Mouse (Mus musculus) spleen, postnatal 14 days (tissue): Measurements from ENCODE around the gene Stxbp6.

Source experiments
- DNase-seq, 2 experiments: peaks; one replicate each; pipeline ENCODE4 v3.0.0; 2021 to 2022; ENCODE audit warnings: low spot score in 2 of 2

Stxbp6 gene

GRCm38 (mm10) chr12:44918929-44919328 lies 155.6 kb downstream of the Stxbp6 start:
- no peak for DNase-seq

- DNase-seq = no peak
These were observed 160.7 kb downstream of the Stxbp6 start for GRCm38 (mm10) chr12:44913854-44914253.

DNA sequence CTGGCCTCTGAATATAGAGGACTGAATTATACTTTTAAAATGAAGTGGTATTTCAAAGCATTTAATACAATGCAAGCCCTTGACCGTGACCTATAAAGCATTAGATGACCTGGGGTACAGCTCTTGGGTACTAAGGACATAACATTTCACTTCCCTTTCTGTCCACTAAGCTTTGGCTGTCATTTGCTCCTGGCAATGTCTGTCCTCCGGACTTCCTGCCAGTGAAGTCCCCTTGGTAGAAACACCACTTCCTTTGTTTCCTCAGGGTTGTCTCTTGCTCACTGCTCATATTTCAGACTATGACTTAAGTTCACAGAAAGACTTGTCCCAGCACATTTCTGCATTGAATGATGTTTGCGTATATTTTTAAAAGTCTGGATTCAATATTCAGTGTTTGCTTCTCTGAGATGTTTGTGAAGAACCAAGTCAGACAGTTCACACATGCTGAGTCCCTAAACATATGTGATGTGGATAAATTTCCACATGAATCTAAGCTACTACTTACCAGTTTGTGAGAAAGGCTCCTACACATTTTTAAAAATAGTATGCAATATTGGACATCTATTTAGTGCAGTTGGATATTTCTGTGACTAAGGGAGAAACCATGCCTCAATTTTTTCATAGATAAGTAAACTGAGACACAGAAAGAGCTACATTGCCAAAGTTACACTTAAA lies 166.3 kb downstream of the Stxbp6 start:
- DNase-seq = no peak

- DNase-seq = no peak
These were observed 168.5 kb downstream of the Stxbp6 start for GRCm38 (mm10) chr12:44906001-44906400.

DNA sequence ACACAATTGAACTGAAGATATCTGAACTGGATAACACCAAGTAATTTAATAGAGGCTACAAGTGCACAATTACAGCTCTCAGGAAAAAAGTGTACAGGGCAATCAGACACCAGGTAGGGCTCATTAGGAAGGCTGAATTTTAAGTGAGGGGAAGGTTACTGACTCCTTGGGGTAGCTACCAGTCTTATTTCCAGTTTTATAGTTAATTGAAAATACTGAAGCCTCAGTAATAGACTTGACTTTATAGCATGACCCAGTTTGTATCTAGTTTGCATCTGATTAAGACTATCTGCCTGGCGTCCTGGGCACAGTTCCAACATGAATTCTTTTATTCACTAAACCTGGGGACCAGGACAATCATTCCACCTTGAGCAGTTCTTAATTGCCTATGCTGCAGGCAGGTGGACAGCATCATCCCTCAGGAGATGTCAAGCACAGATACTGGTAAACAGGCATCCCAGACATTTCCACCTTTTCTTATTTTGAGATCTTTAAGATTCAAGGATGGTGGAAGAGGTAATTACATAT lies 171.2 kb downstream of the Stxbp6 start:
- no peak for DNase-seq

GRCm38 (mm10) chr12:44899173-44899870 lies 175.2 kb downstream of the Stxbp6 start:
- DNase-seq = no peak

DNA sequence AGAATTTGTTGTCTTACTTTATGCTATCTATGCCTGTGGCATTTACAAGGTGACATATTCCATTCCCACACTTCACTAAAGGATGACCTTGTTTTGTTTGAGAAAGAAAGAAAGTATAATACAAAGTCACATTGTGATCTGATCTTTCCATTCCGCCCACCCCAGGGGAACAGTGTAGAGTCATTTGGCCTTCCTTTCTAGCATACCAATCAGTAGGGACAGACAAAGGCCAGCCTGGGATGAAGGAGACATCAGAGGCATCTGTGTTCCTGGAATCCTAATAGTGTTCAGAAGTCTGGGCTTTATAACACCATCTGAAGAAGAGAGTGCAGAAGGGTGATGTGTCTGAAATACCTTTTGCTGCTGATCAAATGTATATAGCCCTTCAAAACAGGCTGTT lies 178.0 kb downstream of the Stxbp6 start:
- no peak for DNase-seq

DNA sequence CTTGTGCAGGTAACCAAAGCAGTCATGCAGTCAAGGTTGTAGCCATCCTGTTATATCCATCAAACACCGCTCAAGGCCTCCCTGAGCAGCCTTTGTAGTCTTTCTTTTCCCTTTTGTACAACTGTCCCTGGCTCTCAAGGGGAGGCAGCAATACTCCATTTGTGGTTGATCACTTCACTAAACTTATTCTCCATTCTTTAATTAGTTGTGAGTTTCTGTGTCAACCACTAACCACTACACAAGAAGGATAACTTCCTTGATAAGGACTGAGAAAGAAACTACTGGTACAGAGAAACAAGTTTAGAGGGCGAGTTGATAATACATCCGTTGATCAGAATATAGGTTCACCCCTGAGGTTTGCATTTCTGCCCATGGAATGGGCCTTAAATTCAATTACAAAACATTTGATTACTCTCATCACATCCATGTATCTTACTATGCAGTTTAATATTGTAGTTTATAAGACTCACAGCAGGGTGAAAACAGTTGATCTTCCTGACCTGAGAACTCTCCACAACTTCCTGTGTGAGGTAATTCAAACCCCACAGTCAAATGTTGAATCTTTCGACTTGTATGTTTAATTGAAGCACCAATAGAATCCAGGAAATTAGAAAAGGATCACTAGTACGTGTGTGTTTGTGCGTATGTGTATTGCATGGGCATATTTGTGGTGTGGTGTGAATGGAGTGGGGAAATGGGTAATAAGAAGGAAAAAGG lies 184.7 kb downstream of the Stxbp6 start:
- no peak for DNase-seq

- DNase-seq = no peak
These were observed 187.7 kb downstream of the Stxbp6 start for GRCm38 (mm10) chr12:44886826-44887225.

GRCm38 (mm10) chr12:44872697-44873096 lies 201.8 kb downstream of the Stxbp6 start:
- no peak for DNase-seq

DNA sequence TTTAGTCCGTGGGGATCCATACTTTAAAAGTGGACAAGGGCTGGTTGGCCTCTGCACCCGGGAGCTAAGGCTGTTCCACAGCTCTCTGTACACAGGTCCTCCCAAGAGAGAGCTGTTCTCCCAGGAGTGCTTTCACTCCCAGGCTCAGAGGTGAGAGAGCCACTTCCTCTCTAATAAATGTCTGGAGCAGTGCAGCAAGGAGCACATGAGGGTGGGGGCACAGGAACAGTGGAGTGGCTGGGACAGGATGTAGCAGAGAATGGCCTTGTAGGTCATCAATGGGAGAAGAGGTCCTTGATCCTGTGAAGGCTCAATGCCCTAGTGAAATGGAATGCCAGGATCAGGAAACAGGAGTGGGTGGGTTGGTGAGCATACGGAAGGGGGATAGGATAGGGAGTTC lies 209.1 kb downstream of the Stxbp6 start:
- no peak for DNase-seq

- DNase-seq = no peak
These were observed 215.1 kb downstream of the Stxbp6 start for GRCm38 (mm10) chr12:44859454-44859853.

DNA sequence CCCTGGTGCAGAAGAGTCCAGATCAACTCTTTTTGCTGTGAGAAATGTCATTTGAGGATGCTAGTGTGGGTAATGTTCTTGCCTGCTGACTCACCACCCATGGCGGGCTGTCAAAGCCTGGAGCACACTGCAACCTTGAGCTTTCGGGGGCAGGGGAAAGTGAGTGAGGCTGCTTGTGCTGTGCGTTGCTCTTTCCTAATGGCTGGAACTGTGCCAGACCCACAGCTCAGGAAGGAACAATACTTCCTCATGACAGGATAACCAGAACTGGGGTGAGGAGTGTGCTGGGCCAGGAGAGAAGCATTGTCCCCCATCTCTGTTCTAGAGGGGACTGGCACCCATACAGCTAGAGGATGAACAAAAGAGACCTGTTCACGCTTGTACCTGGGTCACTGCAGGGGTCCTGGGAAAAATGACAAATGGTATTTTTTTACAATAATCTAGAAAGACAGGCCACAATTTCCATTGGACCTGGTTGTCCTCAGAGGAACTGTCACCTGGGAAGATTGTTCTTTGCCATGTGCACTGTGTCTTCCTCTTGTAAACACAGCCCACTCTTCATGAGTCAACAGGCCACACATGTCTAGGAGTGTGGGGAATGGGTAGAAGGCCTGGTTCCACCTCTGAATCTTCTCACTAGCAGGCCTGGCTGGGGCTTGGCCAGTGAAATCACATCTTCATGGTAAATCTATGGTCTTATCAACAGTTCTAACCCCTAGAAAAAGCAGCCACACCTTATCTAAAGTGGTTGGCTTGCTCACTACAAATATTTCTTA lies 216.2 kb downstream of the Stxbp6 start:
- no peak for DNase-seq

- no peak for DNase-seq
These were observed 222.5 kb downstream of the Stxbp6 start for GRCm38 (mm10) chr12:44852024-44852423.

- DNase-seq = no peak
These were observed 224.0 kb downstream of the Stxbp6 start for GRCm38 (mm10) chr12:44850516-44850915.

- DNase-seq = no peak
These were observed 225.9 kb downstream of the Stxbp6 start for GRCm38 (mm10) chr12:44848483-44849221.

DNA sequence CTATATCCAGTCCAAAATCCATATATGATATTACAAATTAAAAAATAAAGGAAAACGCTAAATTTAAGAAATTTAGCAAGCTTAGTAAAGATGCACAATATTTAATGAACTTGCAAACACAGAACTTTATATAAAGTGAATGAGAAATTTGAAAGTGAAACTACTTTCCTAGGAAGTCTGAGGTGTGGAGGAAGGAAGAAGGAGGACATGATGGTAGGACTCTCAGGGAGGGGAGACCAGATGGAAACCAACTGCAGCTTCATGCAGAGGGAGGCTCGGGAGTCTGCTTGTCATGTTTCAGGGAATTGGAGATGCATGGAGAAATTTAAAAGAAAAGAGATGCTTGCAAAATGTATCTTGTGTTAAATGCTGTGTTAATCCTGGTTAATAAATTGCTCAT lies 233.9 kb downstream of the Stxbp6 start:
- no peak for DNase-seq

DNA sequence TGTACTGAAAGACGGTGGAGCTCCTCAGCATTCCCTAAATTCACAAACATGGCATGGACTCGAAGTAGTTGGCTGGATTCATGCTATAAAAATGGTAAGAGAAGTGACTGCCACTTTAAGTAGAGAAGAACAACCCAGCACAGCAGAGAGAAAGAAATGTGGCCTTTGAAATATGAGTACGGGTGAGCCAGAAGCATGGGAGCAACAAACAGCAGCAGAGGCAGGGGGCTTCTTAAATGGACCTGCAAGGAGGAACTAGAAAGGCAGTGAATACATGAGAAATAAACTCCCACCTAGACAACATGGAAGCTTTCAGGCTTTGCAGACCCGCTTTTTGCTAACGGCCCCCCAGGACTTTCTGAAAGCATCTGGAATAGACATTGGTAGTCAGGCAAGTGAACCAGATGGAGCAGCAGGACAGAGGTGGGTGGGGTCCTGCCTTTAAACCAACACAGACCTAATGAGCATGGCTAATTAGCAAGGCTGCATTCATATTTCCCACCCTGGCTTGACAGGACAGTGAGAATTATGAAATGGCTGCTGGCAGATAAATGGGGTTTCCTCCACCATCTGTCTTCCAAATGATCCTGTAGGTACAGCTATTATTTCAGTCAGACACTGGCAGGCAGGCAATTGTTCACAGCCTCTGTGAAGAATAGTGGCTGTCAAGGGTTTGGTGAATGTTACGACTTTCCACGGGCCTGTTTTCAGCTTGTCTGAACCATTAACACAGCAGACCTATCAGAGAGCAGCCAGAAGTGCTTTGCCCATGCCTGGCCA lies 234.7 kb downstream of the Stxbp6 start:
- DNase-seq = no peak

GRCm38 (mm10) chr12:44835879-44836467 lies 238.5 kb downstream of the Stxbp6 start:
- no peak for DNase-seq

DNA sequence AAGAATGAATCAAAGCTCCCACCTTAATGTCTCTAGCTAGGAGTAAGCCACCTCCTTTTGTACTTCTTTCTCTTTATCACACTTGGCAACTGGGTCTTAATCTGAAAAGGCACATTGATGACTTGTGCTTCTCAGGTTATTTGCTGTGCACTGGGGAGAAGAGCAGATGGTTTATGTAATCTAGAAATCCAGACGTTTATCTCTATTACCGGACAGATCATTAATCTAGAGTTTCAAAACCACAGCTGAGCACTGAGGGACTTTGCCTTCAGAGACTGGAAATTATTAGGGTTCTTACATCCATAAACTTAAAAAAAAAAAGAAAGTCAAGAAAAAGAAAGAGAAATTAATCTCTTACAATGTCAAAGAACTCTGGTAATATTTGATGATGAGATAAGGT lies 262.6 kb downstream of the Stxbp6 start:
- DNase-seq = no peak
